Mouse (Mus musculus) urinary bladder, postnatal 14 days (tissue): ENCODE measurements at regions not wholly inside any gene's neighbourhood (a gene's known extent, or its start where the extent isn't known, plus 50 kb on each side); places are given as distances from the start of the nearest gene placed in this dataset.

ENCODE experiments used
- DNase-seq: peaks from one replicate; pipeline ENCODE4 v3.0.0; 2021; ENCODE audit warnings: low spot score

DNA sequence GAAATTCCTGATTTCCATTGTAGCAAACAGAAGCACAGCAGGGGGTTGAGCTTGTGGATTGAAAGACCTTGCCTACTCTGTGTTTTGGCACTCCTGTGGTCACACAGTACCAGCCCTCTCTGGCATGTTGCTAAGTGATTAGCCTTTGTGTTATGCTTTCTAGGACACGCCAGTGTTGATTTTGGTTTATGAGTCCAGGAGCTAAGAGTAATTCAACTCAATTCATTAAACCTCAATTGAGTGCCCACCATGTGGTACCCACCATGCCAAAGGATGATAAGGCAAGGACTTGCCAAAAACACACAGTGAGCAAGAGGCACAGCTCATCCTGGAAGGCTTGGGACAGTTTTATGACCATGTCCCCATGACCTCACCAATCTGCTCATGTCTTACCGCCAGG, 221.1 kb upstream of the Sox14 start:
- DNase-seq, result no peak

DNA sequence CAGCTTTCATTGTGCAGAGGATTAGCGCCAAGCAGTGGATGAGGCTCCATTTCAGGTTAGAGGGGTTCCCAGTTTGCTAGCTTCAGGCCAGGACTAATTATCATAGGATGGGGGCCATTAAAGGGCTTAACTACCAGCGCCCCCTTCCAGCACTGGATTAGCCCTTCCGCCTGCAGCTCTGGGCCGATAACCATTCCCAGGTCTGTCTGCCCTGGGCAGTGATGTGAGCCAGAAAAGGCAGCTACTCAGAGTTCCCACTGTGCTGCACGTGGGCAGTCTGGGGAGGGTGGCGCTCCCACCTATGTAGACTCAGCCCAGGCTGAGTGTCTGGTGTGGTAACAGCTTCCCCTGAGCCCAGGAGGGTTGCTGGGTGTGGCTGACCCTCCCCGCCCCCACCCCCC, 219.6 kb upstream of the Sox14 start:
- DNase-seq, result no peak

DNA sequence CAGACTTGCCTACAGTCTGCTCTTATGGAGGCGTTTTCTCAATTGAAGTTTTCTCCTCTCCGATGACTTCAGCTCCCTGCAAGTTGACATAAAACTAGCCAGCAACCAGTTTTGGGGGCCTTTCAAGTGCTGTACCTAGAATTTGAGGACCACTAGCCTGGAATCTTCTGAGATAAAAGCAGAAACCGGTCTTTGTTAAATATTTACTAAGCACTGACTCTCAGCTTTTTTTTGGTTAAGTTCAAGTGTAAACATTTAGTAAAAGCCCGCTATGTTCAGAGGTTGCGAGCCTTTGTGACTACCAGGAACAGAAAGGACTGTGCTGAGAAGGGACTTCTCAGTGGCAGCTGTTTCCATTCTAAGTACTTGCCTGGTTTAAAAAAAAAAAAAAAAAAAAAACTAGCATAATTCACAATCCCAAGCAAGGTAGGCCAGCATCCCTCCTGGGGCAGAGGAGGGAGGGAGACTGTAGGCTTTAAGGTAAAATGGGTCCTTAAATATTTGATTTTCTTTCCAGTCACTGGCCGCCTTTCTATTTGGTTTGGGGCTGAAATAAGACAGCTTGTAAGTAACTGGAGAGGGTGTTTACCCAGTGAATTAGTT, 219.1 kb upstream of the Sox14 start:
- DNase-seq, result no peak

DNA sequence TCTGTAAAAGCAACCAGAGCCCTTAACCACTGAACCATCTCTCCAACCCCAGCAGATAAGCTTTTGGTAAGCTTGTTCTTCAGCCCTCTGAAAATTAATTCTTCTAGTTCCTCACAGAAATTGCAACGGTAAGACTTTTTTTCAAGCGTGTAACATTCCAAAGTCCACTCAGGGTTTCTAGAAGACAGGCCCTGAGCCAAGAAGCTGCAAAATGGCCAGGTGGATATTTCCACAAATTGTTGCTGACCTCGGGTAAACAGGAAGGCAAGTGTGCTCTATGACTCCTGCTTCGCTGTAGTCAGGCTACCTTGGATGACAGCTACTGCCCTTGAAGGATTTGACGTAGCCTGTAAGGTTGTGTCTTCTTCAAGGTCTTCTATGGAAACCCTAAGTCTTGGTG, 195.2 kb upstream of the Sox14 start:
- DNase-seq, result no peak

GRCm38 (mm10) chr9:100058541-100058940, 182.6 kb upstream of the Sox14 start:
- DNase-seq, result no peak

DNA sequence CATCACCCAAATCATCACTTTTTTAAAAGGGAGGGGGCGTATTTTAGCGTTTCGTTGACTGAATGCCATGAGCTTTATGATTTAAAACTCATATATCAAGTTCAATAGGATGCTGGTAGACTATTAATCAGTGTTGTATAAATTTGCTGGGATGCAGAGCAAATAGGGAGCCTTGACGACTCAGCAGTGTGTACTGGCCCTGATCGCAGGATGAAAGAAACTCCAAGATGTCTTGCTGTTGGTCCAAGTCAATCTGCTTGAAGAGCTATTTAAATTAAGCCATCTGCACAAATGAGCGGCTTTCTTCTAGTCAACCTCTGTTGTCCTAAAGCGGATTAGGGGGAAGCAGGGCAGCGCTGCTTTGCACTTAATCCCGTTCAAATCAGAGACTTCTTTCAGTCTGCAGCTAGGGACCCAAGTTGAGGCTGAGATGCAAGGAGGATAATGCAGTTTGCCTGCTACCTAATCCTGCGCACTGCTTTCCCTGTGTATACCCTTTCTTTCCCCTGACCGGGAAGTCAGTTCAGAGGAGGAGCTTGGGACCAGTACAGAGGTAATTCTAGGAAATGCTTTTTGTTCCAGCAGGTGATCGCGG, 170.3 kb upstream of the Sox14 start:
- DNase-seq, result no peak

DNA sequence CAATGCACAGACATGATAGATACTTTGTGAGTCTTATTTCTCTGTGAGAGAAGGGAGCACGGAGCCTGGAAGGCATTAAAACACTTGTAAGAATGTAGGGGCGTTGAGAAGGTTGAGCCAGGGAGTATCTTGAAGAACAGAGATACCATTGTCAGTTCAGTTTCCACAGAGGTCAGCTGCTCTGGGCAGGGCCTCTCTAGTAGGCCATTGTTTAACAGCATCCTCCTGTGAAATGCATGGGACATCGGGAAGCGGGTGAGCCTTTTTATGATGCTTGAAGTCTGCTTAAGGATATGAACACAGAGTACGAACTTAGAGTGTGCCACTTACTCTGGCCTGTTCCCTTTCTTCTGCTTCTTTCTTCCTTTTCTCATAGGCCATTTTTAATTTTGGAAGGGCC, 169.7 kb upstream of the Sox14 start:
- DNase-seq, result no peak

DNA sequence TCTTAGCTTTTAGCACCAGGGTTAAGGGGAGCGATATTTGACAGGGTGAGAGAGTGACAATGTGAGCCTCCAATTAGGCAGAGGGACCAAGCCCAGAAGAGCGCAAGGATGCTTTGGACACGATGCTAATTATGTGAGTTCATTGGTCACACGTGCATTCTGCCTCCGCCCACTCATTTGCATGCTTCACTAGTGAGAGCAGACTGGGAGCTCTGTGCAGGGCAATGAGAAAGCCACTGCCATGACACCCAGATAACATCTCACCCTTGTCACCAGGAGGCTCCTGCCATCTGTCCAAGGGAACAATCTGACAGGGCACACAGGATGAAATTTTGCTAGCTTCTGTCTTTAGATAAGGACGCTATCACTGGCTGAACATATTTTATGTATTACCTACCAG, 165.8 kb upstream of the Sox14 start:
- no peak for DNase-seq

GRCm38 (mm10) chr9:100023641-100024040, 147.7 kb upstream of the Sox14 start:
- peak; percentile 5 for DNase-seq

- no peak for DNase-seq
These were observed 146.1 kb upstream of the Sox14 start for GRCm38 (mm10) chr9:100022035-100022434.

GRCm38 (mm10) chr9:99995204-99995603, 119.2 kb upstream of the Sox14 start:
- no peak for DNase-seq

- DNase-seq, result no peak
These were observed 118.5 kb upstream of the Sox14 start for GRCm38 (mm10) chr9:99994285-99995144.

- DNase-seq, result no peak
These were observed 111.4 kb upstream of the Sox14 start for GRCm38 (mm10) chr9:99987376-99987775.

DNA sequence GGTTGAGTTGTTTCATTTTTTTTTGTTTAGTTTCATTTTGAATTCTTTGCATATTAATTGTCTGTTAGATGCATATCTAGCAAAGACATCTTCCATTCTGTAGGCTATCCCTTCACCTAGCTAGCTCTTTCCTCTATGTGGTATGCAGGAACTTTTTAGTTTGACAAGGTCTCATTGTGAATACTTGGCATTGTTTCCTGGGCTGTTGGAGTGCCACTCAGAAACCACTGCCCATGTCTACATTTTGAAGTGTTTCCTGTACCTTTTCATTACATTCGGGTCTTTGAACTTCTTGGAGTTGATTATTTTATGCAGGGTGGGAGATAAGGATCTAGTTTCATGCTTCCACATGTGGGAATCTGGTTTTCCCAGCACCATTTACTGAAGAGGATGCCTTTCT, 104.8 kb upstream of the Sox14 start:
- no peak for DNase-seq

DNA sequence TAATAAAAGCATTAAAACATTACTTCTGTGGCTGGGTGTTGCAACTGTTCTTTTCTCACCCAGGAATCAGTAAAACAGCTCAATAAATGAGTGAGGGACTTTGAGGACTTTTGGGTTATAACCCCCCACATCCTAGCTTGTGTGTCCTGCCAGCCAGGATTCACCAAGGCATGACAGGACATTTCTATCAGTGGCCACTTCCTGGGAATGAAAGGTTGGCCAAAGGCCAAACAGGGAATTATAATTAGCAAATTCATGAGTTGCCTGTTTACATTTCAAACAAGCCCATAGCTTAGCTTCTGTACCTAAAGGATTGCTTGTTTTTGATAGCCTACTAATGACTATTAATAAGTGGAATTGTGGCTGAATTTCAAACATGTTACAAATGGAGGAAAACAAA, 85.6 kb upstream of the Sox14 start:
- DNase-seq, result no peak

DNA sequence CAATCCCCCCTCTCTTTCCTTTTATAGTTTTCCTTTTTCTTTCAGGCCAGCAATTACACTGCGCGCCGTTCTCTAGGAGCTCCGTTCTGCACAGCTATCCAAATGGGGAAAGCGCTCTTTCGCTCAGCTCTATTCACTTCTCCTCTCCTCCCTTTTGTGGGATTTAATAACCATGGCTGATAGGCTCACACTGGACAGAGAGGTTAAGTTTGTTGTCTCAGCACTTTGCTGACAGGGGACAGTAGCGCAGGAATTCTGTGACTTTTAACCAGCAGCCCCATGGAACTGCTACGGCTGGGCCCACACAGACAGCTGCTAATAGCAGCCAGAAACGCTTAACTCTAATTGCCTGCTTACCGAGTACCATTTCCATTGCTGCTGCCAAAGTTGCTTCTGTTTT, 78.8 kb upstream of the Sox14 start:
- DNase-seq, result no peak

- DNase-seq, result no peak
These were observed 78.2 kb upstream of the Sox14 start for GRCm38 (mm10) chr9:99954038-99954618.
